Mouse (Mus musculus) kidney, adult 11 months (tissue): Measurements from ENCODE around the gene Acvr1b.
A peak's percentile ranks its signal among the peaks of the same experiment; 100 is the strongest.

Experiments used
- DNase-seq: peaks from one replicate; pipeline ENCODE4 v3.0.0; 2022

Gene Acvr1b

DNA sequence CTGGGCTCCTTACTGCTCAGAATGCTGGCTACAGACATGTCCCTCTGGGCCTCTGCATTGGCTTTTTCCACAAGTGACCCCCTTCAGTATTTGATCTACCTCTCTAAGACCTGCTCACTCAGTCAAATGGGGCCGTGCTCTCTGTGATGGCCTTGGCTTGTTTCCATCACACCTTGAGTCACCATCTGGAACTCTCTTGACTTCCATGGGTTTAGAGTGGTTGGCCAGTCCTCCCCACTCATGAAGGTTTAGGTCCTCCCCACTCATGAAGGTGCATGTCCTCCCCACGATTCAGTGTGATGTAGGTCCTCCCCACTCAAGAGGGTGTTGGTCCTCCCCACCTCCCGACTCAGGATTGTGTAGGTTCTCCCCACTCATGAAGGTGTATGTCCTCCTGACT is 59.3 kb downstream of the Acvr1b start:
- DNase-seq = no peak

DNA sequence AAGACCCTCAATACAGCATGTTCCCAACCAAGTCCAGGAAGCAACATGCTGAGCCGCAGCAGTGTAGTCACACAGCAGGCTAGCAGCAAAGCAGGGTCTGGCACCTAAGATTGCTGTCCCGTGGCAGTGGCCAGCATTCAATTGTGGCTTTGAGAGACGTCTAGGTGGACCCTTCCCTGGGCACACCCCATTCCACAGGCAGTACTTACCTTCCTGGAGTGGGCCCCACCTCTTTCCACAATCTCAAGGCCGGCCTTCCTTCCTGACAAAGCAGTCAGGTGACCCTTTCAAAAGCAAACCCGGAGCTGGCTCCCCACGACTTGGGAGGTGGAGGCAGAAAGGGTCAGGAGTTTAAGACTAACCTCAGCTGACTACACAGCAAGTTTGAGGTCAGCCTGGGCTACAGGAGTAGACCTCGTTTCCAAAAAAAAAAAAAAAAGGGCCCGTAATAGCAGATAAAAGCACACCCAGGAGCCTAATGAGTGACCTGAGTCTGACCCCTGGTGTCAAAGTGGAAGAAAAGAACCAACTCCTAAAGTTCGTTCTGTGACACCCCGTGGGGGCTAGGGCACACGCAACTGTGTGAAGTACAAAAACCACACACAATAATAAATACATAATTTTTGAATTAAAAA is 59.9 kb downstream of the Acvr1b start:
- DNase-seq = no peak

DNA sequence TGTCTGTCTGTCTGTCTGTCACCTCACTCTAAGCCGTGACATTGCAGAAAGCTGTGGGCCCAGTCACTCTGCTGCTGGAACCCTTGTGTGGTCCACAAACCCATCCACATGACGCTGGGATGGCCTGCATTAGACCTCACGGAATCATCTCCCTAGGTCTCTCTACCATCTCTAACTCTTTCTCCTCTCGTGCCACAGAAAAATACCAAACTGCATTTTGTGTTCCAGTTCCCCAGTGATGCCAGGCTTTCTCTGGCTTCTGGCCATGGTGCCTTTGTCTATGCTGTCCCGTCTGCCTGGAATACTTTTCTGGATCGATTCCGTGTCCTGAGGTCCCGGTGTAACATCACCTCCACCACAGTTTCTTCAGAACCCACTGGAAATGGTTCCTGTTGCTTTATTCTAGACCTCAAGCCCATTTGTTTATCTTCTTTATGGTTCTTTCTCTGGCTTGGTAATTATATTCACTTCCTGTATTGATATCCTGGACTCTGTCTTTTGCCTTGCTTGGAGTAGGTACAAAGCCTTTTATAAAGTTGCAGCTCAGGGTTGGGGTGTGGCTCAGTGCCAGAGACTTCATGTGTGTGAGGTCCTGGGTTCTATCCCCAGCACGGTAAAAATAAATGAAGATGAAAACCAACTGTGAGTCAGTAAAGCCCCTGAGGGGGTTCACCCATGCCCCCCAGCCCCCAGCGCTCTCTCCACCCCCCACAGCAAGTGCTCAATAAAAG is 60.9 kb downstream of the Acvr1b start:
- no peak for DNase-seq

DNA sequence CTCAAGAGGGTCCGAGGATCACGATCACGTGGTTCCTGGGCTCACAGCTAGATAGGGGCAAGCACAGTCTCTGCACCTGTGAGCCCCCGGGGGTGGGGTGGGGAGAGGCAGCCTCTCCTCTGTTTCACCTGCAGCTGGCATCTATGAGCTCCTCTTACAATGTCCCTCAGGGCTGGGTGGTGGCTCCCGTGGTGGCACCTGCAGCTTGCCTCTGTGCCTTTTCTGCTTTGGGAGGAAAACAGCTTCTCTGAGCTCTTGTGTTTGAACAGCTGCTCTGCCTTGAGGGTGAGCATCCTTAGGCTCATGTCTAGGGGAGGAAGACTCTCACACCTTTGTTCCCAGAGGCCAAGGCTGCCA is 61.5 kb downstream of the Acvr1b start:
- no peak for DNase-seq

DNA sequence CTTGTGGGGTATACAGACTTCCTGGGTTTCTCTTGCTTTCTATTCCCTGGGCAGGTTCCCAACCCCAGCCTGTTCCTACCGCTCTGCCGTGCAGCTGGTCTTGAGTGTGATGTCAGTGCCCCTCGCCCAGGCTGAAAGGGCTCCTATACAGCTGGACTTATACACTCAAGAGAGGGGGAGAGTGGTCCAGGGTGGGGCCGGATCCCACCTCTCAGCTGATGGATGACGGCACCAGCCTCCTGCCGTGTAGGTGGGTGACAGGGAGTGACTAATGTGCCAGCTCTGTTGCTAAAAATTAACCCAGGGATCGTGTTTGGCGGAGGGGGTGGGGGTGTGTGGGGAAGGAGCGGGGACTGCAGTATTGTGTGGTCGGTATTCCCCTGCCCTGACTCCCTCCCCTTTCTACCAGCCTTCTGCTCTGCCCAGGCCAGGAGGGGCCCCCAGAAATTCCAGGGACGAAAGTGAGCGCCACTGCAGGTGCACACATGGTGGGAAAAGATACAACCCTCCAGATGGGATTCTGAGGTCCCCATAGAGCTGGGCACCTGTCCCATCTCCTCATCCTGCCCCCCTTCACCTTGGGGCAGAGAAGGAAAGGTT is 62.0 kb downstream of the Acvr1b start:
- no peak for DNase-seq

DNA sequence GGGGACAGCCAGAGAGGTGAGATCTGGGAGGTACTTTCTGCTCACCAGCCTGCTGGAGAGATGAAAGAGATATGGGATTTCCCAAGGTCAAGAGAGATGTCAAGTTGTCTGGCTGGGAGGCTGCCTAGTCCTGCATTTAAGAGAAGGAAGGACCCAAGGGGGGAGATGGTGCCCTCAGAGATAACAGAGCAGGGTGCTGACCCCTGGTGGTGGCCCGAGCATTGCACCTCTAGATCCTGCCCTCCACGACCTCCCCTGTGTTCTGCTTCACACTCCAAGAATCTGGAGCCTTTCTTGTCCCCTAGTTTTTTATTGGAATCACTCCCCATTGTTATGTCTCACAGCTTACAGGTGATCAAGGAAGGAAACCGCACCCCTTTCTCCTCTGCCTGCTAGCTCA is 63.0 kb downstream of the Acvr1b start:
- DNase-seq = peak; percentile 54

DNA sequence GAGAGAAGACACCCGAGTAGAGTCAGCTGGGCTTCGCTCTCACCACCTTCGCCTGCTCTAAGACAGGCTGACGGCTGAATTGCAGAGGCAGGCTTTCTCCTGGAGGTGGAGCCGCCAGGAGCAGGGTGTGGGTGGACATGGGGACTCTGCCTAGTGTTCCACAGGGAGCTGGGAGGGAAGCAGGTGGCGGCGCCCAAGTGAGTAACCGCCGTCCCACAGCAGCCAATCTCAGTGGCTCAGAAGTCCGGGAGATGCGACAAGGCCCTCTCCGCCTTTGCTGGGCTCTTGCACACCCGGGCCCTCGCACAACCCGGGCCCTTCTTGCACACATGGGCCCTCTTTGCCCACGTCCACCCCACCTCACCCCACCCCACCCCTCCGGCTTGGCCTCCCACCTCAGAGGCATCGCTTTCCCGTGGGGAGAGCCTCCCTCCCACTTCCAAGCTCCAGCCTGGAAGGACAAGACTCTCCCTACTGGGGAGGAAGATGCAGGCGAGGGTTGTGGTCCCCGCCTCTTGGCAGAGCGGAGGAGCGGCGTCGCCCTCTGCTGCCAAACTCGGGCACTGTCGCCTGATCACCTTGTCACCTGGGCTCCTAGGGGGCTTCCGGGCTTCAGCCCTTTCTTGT is 65.1 kb downstream of the Acvr1b start:
- peak; percentile 28 for DNase-seq

DNA sequence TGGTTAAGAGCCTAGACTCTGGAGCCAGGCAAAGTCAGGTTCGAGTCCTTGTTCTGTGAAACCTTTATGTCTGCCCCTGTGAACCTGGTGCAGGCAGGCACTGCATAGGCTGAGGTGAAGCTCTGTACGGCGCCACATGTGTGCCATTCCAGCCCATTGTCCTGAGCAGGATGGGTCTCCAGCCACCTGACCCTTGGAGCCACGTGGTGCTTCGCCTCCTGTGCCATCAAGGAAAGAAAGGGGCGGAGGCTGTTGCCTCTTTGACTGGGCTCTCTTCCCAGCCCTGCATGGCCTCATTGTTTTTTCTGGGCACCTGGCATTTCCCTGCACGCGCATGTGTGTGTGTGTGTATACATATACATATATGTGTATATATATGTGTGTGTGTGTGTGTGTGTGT is 66.0 kb downstream of the Acvr1b start:
- DNase-seq = peak; percentile 8

DNA sequence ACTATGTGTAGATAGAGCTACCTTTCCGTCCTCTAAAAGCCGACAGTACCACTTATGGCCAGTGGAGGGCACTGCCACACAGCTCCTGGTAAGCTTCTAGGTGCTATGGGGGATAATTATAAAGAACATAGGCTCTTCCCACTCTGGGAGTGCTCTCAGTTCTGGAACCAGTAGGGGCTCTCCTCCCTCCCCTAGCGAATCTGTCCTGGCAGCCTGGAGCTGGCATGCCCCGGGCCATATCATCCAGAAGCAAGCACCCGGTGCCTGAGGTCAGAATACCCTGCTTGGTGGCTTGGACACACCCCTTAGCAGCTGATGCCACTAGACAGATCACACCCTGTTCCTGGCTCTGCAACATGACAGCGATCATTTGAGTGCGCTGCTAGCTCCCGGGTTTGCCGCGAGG is 66.9 kb downstream of the Acvr1b start:
- DNase-seq = peak; percentile 82

DNA sequence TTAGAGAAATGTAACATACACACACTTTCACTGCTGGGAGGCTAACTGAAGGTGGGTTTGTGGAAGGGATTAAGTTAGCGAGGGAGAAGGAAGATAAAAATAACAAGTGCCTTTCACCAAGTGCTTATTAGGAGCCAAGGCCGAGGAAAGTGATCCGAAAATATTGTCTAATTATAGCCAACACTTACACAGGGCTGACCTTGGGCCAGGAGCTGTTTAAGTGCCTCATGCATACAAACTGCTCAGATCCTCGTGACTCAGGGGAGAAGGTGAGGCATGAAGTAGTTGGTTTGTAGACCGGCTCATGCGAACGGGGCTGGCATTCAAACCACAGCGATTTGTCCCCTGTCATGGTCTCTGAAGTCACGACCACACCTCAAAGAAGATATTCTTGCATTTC is 67.4 kb downstream of the Acvr1b start:
- peak; percentile 61 for DNase-seq

DNA sequence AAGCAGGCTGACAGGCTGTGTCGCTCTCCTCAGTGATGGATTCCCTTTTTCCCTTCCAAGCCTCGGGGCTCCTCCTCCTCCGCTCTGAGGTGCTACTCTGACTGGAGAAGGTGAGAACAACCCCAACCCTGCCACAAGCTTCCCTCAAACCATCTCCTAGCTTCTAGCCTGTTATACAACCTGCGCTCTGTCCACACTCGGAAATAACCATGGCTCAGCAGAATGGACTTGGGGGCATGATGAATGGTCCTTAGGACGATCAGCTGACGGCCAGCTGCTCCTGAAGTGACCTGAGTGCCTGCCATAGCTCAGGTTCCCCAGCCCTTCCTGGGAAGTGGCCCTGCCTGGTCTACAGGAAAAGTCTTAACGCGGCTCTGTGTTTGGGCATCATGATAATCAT is 68.0 kb downstream of the Acvr1b start:
- DNase-seq = peak; percentile 24

DNA sequence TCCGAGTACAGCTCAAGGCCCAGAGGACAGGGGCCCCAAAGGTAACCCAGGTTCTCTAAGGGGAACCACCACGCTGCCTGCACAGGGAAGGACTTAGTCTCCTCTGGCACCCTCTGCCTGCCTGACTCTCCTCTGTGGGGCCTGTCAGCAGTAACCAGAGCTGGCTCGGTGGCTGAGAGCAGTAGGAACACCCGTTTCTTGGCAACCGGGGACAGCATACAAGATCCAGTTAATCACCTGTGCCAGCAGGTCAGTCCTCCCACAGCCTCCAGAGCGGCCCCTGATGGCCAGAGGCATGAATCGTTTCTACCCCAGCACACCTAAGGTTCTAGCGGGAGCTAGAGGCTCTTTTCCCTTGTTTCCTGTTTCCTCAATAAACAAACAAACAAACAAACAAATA is 68.8 kb downstream of the Acvr1b start:
- peak; percentile 90 for DNase-seq

DNA sequence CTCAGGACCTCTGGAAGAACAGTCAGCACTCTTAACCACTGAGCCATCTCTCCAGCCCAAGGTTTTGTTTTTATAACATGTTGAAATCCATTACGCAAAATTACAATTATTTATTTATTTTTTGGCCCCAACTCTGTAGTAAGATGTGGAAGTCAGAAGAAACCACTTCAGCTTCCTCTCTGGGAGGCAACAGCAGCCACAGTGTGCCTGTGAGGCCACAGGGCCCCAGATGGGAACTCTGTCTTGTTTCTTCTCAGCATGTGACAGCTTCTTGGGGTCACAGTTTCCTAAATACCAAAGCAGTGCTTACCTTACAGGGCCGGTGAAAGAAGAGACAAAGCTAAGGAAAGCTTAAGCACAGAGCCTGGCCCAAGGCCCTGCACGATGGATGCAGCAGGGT is 70.1 kb downstream of the Acvr1b start:
- no peak for DNase-seq

DNA sequence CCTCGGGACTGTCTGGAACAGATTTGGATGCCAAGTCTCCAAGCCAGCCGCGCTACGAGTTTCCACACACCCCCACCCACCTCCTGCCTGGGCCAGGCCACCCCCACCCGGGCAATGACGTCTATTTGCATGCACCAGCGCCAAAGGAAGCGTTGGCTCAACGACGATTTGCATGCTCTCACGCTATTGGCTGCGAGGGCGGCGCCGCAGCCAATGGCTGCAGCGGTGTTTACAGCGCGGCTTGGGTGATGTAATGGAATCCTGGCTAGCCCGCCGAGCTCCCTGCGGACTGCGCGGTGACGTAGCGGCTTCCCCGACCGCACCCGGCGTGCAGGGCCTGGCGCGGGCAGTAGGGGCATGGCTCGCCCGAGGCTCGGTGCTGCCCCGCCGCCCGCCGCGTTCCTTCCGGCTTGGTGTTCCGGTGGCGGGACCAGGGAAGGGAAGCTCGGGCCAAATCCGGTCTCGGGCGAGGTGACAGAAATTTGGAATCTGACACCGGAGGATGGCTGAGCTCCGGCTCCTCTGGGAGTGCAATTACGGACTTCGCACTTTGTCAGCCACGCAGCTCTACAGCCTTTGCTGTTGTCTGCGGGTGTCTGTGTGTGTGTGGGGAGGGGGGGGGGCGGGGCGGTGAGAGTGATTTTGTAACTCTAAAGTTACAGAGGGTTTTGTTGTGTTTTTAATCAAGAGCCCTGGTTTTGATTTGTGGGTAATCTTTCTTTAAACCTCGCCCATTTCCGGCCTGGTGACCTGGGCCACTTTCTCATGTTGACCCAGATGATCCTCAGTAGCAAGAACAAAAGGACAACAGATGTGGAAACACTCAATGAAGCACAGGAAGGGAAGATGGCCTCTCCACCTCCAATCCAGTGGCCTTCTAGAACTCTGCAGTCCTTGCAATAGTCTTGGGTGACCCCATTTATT is 72.6 kb downstream of the Acvr1b start:
- DNase-seq = peak; percentile 98

DNA sequence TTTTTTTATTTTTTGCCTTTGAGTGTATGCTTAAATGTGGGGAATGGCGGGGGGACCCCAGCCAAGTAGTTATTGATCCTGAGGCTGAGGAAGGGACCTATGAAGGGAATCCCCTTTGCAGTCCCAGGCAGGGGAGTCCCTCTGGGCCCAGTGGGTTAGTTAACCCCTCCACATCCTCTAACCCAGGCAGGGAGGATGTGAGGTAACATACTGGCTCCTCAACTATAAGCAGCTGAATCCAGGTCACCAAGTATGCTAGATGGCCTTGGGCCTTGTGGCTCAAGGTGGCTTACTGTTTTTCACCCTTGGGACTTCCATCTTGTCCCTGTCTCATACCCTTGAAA is 73.3 kb downstream of the Acvr1b start:
- DNase-seq = no peak

DNA sequence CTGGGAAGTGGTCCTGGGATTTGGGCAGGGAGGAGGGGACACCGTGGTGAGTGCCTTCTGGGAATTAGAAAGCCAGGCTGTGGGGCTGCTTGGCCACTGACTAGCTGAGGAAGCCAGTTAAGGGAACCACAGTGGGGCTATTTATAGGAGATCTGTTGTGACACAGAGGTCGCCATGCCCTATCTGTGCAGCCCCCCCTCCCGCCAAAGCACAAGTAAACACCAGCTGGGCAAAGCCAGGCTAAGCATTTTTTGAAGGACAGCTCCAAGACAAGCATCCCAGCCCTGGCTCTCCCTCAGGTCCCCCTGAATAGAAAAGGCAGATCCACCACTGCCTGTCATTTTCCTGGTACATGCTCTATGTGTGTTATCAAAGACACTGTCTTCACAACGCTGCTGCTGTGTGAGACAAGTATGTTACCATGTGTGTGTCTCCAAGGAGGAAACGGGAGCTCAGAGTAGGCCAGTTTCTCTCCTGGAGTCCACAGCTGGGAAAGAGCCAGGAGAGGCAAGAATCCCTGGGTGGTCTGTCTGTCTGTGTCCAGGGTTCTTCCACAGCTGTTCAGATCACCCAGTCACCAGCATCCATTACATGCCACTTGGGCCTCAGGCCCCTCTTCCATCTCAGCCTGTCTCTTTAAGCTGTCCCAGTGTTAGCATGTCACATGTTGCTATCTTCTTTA is 74.3 kb downstream of the Acvr1b start:
- DNase-seq = no peak

DNA sequence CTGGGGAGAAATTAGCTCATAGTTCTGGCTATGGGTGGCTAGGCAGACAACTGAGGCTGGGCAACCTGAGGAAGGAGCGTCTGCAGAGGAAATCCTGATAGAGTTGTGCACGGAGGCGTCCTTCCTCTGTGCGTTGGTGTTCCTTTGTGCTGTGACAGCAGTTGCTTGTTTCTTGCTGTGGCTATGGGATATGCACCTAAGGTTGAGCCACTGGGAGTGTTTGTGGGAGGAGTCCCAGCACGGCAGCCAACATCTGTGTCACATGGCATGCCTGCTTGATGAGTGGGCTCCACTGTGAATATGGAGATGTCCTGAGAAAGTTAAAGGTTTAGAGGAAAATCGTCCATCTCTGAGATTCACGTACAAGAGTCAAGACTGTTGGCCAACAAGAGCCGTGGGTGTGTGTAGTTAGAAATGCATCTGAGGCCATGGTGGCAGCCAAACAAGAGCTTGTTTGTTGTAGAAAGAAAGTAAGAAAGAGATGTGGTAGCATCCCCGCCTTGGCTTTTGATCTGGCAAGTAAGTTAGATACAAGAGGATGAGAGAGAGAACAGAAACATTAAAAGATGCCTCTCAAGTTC is 76.4 kb downstream of the Acvr1b start:
- no peak for DNase-seq

DNA sequence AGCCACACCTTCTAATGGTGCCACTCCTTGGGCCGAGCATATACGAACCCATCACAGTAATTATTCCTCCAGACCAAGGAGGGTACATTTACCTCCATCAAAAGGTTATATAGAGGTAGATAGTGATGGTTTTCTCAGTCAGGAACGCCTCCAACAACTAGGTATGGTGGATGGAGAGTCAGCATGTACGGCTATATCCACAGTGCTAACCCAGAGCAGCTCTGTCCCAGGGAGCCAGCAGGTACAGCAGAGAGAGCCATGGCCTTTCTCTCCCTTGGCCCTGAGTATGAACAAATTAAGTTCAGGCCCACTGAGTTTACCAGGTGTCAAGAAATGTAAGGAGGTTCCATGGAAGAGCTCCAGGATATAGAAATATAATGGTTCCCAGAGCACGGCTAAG is 78.1 kb downstream of the Acvr1b start:
- no peak for DNase-seq

DNA sequence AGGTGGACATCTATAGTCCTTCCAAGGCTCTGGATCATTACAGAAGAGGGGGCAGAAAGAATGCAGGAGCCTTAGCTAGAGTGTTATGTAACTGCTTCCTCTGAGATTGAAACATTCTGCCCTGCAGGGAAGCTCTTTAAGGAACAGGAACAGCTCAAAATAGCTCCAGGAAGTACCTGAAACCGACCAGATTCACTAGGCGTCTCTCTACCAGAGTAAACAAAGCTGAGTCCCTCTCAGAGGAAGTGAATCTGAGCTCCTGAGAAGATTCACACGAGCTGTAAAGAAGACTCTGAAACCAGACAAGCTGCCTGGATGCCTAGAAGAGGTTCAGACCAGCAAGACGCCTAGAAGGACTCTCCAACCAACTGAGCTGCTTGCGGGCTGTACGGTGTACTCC is 78.7 kb downstream of the Acvr1b start:
- no peak for DNase-seq

DNA sequence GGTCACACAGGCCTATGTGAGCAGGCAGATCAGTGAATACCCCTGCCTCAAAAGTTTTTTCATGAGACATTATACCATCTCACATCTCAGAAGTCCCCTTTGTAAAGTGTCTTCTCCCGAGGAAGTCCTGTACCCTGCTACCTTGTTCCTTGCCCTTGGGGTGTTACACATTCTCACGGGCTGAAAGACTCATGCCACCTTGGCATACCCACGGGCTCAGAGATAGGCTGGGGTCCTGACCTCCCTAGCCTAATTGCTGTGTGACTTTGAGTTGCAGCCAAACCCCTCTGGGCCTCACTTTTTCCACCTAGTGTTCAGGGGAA is 79.7 kb downstream of the Acvr1b start:
- no peak for DNase-seq

DNA sequence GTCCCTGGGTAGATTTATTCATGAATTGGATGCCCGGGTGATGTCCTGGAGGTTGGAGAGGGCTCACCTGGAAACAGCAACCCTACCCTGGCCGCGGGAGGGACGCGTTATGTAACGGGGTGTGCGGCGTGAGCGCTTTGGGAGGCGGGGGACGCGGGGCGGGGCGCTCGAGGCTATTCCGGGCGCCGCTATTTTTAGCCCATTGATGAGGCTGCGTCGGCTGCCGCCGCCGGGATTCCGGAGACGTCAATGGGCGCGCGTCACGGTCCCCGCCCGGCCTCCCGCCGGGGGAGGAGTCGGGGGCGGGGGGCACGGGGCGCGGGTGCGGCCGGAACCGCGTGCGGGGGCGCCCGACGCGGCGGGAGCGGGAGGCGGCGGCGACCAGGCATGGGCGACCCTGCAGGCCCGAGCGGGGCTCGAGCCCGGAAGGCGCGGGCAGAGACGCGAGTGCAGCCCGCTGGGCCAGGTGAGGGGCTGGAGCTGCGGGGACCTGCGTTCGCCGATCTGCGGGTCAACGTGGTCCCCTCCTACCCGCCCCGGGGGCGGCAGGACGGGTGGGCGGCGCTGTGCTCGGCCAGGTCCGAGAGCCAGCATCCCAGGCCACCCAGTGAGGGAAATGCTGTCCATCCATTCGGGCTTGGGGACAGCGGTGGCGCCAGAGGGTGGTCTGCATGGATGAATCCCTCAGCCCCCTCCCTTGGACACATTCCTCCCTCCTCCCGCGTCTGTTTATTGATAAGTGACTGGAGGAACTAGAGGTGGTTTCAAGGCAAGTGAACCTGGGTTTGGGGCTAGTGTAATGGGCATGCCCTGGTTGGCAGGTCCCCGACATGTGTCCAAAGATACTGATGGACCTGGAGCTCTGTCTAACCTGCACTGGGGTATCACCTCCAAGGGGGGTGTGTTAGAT is 80.3 kb downstream of the Acvr1b start, which contains the start of gene Nr4a1:
Nr4a1 (plus strand) TSS at position 384 of the 910 bp plus-strand sequence.
- DNase-seq = peak; percentile 77
